Mouse (Mus musculus) retina, embryonic 14.5 days (tissue): ENCODE measurements around the gene Gm12845.
"Not testable (repeated sequence)": the region's sequence is repeated elsewhere in the genome, so short reads cannot be mapped to it uniquely, and the experiment has no call there.

Experiments used
- DNase-seq: peaks from one replicate; pipeline ENCODE4 v3.0.0-alpha.2; 2015; ENCODE audit warnings: low spot score

Gene Gm12845

DNA sequence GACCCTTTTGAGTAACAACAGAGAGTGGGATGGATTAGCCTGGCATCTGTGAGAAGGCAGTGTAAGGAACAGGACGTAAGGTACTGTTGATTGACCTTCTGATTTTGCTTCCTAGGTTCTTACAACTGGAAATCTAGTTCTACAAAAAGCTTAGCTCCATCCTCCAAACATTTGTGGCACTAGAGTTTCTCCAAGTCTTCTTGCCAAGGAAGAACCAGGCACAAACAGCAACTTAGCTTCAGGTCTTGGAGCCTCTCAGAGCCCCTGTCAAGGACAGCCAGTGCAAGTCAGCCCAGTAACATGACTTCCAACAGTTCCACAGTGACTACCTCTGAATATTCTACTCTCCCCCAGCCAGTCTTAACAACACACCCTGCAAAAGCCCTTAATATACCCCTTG is at the start of gene Gm12845:
TSS of gene Gm12845 (plus strand) at position 301 of the 400 bp plus-strand sequence.
- no peak for DNase-seq

GRCm38 (mm10) chr4:117676903-117677302 is 47.3 kb upstream of the Gm12845 start:
- peak; percentile 94 for DNase-seq

DNA sequence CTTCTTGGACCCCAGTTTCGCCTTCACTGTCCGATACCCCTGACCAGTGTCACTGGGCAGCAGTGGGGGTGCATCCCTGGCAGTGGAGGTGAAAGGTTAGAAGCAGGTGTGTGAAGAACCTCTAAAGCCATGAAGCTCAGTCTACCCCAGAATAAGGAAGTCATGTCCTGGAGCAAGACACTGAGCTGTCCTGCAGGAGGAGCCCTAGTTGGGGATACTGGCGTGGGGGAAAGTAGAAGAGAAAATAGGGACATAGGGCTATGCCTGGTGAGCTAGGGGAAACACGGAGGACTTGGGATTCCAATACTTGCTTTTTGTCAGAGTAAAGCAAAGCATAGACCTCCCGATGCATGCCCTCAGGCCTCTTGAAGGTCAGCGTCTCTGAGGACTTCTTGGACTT is 43.2 kb upstream of the Gm12845 start:
- DNase-seq: no peak

DNA sequence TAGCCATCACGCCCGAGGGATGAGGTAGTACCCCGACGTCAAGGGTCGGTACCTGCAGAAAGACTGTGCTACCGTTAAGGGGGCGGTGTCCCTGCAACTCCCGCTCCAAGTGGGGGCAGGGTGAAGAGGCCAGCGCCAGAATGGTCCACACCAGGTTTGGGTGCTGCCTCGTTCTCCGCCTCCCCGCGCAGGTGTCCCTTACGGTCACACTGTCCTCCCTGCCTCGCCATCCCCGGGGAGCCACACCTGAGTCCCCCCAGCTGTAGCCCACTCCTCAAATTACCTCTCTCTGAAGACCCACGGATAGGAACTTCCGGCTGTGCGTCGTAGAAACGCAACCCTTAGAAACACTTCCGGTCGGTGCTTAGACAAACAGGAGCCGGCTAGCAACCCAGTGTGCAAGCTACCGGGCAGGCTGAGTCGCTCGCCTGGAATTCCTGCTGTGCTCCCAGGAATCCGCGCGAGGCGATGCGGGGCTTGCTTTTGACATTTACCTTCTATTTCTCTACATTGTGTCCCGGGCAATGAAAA is 42.2 kb upstream of the Gm12845 start, which contains the start of gene Dmap1:
TSS of gene Dmap1 (minus strand) at position 343 of the 531 bp plus-strand sequence.
- DNase-seq: peak; percentile 93

GRCm38 (mm10) chr4:117682463-117682862 is 41.7 kb upstream of the Gm12845 start:
- DNase-seq: no peak

- no peak for DNase-seq
Measured at GRCm38 (mm10) chr4:117683048-117683768, 41.0 kb upstream of the Gm12845 start.

- no peak for DNase-seq
Measured at GRCm38 (mm10) chr4:117686354-117686753, 37.9 kb upstream of the Gm12845 start.

DNA sequence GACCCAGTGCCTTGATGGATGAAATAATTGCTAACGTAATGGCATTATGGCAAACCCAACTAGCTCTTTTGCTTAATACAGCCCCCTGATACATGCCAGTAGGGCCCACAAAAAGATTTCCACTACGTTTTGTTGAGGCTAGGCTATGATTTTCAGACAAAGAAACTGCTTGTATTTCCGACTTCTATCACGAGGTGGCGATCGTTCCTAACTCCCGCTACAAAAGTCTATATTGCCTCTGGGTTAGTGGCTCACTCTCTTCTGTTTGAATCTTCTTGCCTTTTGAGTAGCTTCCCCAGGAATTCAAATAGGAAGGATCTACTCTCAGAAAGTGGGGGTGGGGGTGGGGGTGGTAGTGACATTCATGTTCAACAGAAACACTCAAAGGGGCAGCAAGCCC is 18.9 kb upstream of the Gm12845 start:
- DNase-seq: peak; percentile 89

DNA sequence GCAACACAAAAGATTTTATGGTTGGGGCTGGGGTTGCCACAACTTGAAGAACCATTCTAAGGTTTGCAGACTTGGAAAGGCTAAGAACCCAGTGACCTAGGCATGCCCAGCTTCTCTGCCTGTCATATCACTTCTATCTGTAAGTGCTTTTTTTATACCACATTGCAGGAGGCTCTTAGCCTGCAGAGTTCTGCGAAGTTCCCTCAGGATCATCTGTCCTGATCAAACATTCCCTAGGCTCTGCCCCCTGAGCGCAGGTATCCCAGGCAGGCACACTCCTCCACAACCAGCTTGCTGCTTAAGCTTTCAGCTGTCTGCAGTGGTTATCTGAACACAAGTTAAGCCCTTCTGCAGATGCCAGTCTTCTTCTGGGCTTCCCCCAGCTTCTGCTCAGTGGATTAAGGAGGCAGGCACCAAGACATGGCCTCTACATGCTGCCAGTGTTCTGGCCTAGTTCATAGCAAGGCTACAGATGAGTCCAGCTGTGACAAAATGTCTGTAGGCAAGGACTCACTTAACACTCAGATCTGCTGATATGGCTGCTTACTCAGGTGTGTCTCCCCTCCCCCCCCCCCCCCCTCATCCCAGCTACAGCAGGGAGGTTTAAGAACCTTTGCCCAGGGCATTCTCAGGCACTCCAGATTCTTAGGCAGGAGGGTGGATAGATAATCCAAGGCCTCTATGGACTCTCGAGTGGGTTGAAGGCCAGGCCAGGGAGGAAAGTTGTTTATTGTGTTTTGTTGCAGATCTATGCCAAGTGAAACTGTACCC is 15.2 kb upstream of the Gm12845 start:
- no peak for DNase-seq

GRCm38 (mm10) chr4:117712314-117712713 is 11.9 kb upstream of the Gm12845 start:
- DNase-seq: no peak

DNA sequence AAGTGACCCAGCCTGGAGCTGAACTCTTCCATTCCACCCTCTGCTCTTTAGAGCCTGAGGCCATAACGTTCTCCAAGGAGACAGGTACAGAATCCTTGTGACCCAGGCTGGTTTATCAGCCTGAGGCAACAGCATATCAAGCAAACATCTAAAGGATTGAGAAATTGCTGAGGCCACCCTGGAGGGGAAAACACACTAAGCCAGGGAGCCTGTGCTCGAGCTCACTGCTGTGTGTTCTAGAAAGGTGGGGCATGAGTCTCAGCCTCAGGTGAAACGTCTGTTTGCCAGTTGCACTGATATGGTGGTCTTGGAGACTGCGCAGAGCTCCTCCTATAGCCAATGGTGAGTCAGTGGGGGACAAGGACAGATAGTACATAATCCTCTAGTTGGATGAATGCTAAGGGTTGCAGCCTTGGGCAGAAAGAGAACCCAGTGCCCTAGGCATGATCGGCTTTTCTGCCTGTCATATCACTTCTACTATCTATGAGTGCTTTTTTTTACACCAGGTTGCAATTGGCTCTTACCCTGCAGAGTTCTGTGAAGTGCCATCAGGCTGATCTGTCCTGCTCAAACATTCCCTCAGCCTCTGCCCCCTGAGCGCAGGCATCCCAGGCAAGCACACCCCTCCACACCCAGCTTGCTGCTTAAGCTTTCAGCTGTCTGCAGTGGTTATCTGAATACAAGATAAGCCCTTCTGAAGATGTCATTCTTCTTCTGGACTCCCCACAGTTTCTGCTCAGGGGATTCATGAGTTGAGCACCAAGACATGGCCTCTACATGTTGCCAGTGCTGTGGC is 10.7 kb upstream of the Gm12845 start:
- DNase-seq: no peak

- no peak for DNase-seq
Measured at GRCm38 (mm10) chr4:117731926-117732325, 7.7 kb downstream of the Gm12845 start.

DNA sequence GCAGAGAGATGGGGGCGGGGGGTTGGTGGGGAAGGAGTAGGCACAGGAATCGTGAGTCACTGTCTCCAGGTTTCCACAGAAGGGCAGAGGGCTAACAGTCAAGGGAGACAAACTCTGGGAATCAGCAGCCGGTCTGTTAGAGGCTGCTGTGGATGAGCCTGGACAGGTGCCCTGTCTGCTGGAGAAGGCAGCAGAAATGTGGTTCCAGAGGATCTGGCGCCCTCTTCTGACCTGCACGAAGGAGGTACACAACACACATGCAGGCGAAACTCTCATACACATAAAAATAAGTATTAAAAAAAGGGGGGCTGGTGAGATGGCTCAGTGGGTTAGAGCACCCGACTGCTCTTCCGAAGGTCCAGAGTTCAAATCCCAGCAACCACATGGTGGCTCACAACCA is 13.3 kb downstream of the Gm12845 start:
- peak; percentile 10 for DNase-seq

GRCm38 (mm10) chr4:117752469-117752868 is 28.3 kb downstream of the Gm12845 start:
- DNase-seq: not testable (repeated sequence)

GRCm38 (mm10) chr4:117760151-117760550 is 35.9 kb downstream of the Gm12845 start:
- no peak for DNase-seq

- no peak for DNase-seq
Measured at GRCm38 (mm10) chr4:117765416-117765815, 41.2 kb downstream of the Gm12845 start, which contains the start of gene Klf17. Gene Klf17, minus strand, starts transcription at chr4:117765648.

DNA sequence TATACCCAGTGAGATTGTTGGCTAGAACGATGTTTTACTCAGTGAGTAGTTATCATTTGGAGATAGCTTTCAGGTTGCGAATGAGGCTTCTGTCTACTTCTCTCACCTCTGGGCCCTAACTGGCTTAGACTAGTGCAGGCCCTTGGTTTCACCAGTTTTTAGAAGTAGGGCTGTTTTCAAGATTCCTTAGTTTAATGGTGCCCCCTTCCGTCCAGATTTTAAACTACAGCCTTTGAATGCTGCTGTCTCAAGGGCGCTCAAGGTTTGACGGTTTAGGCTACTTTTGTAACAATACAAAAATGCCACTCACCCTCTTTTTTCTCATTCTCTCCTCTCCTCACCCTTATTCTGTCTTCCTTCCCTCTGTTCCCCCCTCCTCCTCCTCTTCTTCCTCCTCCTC is 46.7 kb downstream of the Gm12845 start:
- DNase-seq: peak; percentile 84

GRCm38 (mm10) chr4:117772960-117773359 is 48.7 kb downstream of the Gm12845 start:
- DNase-seq: no peak
